Mouse (Mus musculus) inflammation-experienced regulatory T-cells, adult 6 months (primary cell): ENCODE measurements around the gene Gabrb1. TPM values are rescaled to one million over a fixed set of nuclear protein-coding genes. Genes with fewer than 3 reads are reported as not detected.
"Not testable (repeated sequence)": the region's sequence is repeated elsewhere in the genome, so short reads cannot be mapped to it uniquely, and the experiment has no call there.

Source experiments
- ATAC-seq: one replicate; pipeline ENCODE4 v1.8.0; 2017
- polyA plus RNA-seq, 3 experiments: library from polyadenylated mRNA; unstranded; fragments of 100-300 nt; shearing (Covaris generic); gene quantifications; one replicate each; pipeline ENCODE4 v1.2.1; 2017

Gabrb1 gene
- polyA plus RNA-seq, 3 experiments from 2014 or later = 0.03 TPM; not detected in 2

GRCm38 (mm10) chr5:72043226-72044151, 385.6 kb downstream of the Gabrb1 start:
- no peak for ATAC-seq

- ATAC-seq = no peak
Observed at GRCm38 (mm10) chr5:72046261-72046660, 388.3 kb downstream of the Gabrb1 start.

- no peak for ATAC-seq
Observed at GRCm38 (mm10) chr5:72064079-72064478, 406.2 kb downstream of the Gabrb1 start.

- no peak for ATAC-seq
Observed at GRCm38 (mm10) chr5:72068826-72069225, 410.9 kb downstream of the Gabrb1 start.

- ATAC-seq = not testable (repeated sequence)
Observed at GRCm38 (mm10) chr5:72069398-72069797, 411.5 kb downstream of the Gabrb1 start.

- no peak for ATAC-seq
Observed at GRCm38 (mm10) chr5:72076781-72077180, 418.9 kb downstream of the Gabrb1 start.

- ATAC-seq = no peak
Observed at GRCm38 (mm10) chr5:72086518-72086917, 428.6 kb downstream of the Gabrb1 start.

GRCm38 (mm10) chr5:72094582-72094981, 436.7 kb downstream of the Gabrb1 start:
- ATAC-seq = no peak

- ATAC-seq = no peak
Observed at GRCm38 (mm10) chr5:72095015-72095414, 437.1 kb downstream of the Gabrb1 start.

- ATAC-seq = peak; percentile 89
Observed at GRCm38 (mm10) chr5:72104274-72104921, 446.5 kb downstream of the Gabrb1 start.

GRCm38 (mm10) chr5:72122414-72123037, 464.6 kb downstream of the Gabrb1 start:
- ATAC-seq = no peak

- no peak for ATAC-seq
Observed at GRCm38 (mm10) chr5:72126681-72127080, 468.8 kb downstream of the Gabrb1 start.

GRCm38 (mm10) chr5:72133906-72134305, 476.0 kb downstream of the Gabrb1 start:
- ATAC-seq = no peak

GRCm38 (mm10) chr5:72138256-72138655, 480.3 kb downstream of the Gabrb1 start:
- no peak for ATAC-seq

- ATAC-seq = no peak
Observed at GRCm38 (mm10) chr5:72139619-72140018, 481.7 kb downstream of the Gabrb1 start.

GRCm38 (mm10) chr5:72148679-72149078, 490.8 kb downstream of the Gabrb1 start:
- ATAC-seq = no peak

GRCm38 (mm10) chr5:72150870-72151269, 493.0 kb downstream of the Gabrb1 start:
- no peak for ATAC-seq

GRCm38 (mm10) chr5:72155686-72156085, 497.8 kb downstream of the Gabrb1 start:
- not testable (repeated sequence) for ATAC-seq

GRCm38 (mm10) chr5:72156598-72156997, 498.7 kb downstream of the Gabrb1 start:
- ATAC-seq = no peak

GRCm38 (mm10) chr5:72158667-72159066, 500.8 kb downstream of the Gabrb1 start:
- ATAC-seq = no peak

- peak; percentile 66 for ATAC-seq
Observed at GRCm38 (mm10) chr5:72159537-72159936, 501.6 kb downstream of the Gabrb1 start.

GRCm38 (mm10) chr5:72160781-72161485, 503.0 kb downstream of the Gabrb1 start:
- ATAC-seq = peak; percentile 81

GRCm38 (mm10) chr5:72162855-72163254, 504.9 kb downstream of the Gabrb1 start:
- no peak for ATAC-seq
